Mouse (Mus musculus) central nervous system, embryonic 14 days (tissue): ENCODE measurements around the gene Iars2. TPM values are rescaled to one million over a fixed set of nuclear protein-coding genes. Genes with fewer than 3 reads are reported as not detected.

ENCODE experiments used
- polyA plus RNA-seq: library from polyadenylated mRNA; depleted of rRNA; stranded (reverse); fragments of >200 nt; gene quantifications from 2 replicates; pipeline ENCODE4 v1.2.3, GENCODE M21; 2012; rRNA removed

Iars2 gene
- 20.3 and 21.6 TPM in 2 replicates for polyA plus RNA-seq

GRCm38 (mm10) chr1:185328721-185329610 is at the start of gene Iars2:
Iars2 (minus strand) TSS chr1:185329396.

GRCm38 (mm10) chr1:185362677-185363520 is 33.7 kb upstream of the Iars2 start, which contains the start of gene Eprs:
Eprs (plus strand) TSS chr1:185363044.

GRCm38 (mm10) chr1:185331983-185332430 is 2.8 kb upstream of the Iars2 start, which contains the start of gene Bpnt1:
Bpnt1 (plus strand) TSS chr1:185332149.

Other genes starting within 250 kb of the Iars2 start
- gene Rab3gap2, start 125.3 kb downstream of the Iars2 start, polyA plus RNA-seq: 42.6 and 43.2 TPM in 2 replicates
- 48.0 and 54.2 TPM in 2 replicates for gene Bpnt1, start 2.8 kb upstream of the Iars2 start, polyA plus RNA-seq
- gene Eprs, start 33.6 kb upstream of the Iars2 start, polyA plus RNA-seq: 46.3 and 46.5 TPM in 2 replicates
- gene Slc30a10, start 125.5 kb upstream of the Iars2 start, polyA plus RNA-seq: 14.8 and 24.9 TPM in 2 replicates